Mouse (Mus musculus): ENCODE results near the gene Tnfrsf18. TPM values are rescaled to one million over a fixed set of nuclear protein-coding genes. Genes with fewer than 3 reads are reported as not detected.

Tnfrsf18 gene
- total RNA-seq (2023), result 1 to 10 TPM; 3.2 to 4.0 TPM

GRCm38 (mm10) chr4:156026013-156026412 is at the start of gene Tnfrsf18:
Gene Tnfrsf18, plus strand, starts transcription at chr4:156026164.

GRCm38 (mm10) chr4:155992241-155992905 is 33.6 kb upstream of the Tnfrsf18 start, which contains the start of the genes B3galt6 and Sdf4:
Gene B3galt6, minus strand, starts transcription at chr4:155992649.
Gene Sdf4, plus strand, starts transcription at chr4:155992872.

GRCm38 (mm10) chr4:156013637-156014036 is 12.3 kb upstream of the Tnfrsf18 start, which contains the start of gene Tnfrsf4:
Gene Tnfrsf4, plus strand, starts transcription at chr4:156013843.

GRCm38 (mm10) chr4:156059261-156059660 is 33.3 kb downstream of the Tnfrsf18 start, which contains the start of gene Ttll10:
Gene Ttll10, minus strand, starts transcription at chr4:156059414.

Other genes starting within 250 kb of the Tnfrsf18 start
- not detected for gene Tmem88b, start 240.3 kb upstream of the Tnfrsf18 start, total RNA-seq (2023)
- not detected for gene Ankrd65, start 235.7 kb upstream of the Tnfrsf18 start, total RNA-seq (2023)
- gene Mrpl20, start 223.3 kb upstream of the Tnfrsf18 start, total RNA-seq (2023), result 10 to 100 TPM; 47.8 to 55.1 TPM
- 100 to 1,000 TPM; 114 to 134 TPM for gene Ccnl2, start 213.7 kb upstream of the Tnfrsf18 start, total RNA-seq (2023)
- 10 to 100 TPM; 81.9 to 91.0 TPM for gene Aurkaip1, start 194.9 kb upstream of the Tnfrsf18 start, total RNA-seq (2023)
- 1 to 10 TPM in 1 of 2 experiments, under 1 TPM in 1; 0.57 to 1.3 TPM for gene Mxra8, start 186.5 kb upstream of the Tnfrsf18 start, total RNA-seq (2023)
- 10 to 100 TPM; 43.2 to 47.3 TPM for gene Dvl1, start 178.8 kb upstream of the Tnfrsf18 start, total RNA-seq (2023)
- gene Tas1r3, start 162.8 kb upstream of the Tnfrsf18 start, total RNA-seq (2023), result 1 to 10 TPM; 2.5 to 2.7 TPM
- 10 to 100 TPM; 17.2 to 22.4 TPM for gene Cptp, start 156.7 kb upstream of the Tnfrsf18 start, total RNA-seq (2023)
- gene Ints11, start 156.6 kb upstream of the Tnfrsf18 start, total RNA-seq (2023), result 10 to 100 TPM; 35.3 to 37.1 TPM
- gene Pusl1, start 134.4 kb upstream of the Tnfrsf18 start, total RNA-seq (2023), result 10 to 100 TPM; 10.8 to 11.2 TPM
- 10 to 100 TPM; 59.6 to 69.9 TPM for gene Acap3, start 134.3 kb upstream of the Tnfrsf18 start, total RNA-seq (2023)
- gene Ube2j2, start 82.3 kb upstream of the Tnfrsf18 start, total RNA-seq (2023), result 10 to 100 TPM; 59.5 to 79.0 TPM
- 10 to 100 TPM; 30.9 to 60.7 TPM for gene C1qtnf12, start 63.8 kb upstream of the Tnfrsf18 start, total RNA-seq (2023)
- gene B3galt6, start 33.5 kb upstream of the Tnfrsf18 start, total RNA-seq (2023), result 1 to 10 TPM; 2.5 TPM
- 100 to 1,000 TPM; 107 to 110 TPM for gene Sdf4, start 33.3 kb upstream of the Tnfrsf18 start, total RNA-seq (2023)
- 1 to 10 TPM; 1.5 to 2.8 TPM for gene Tnfrsf4, start 12.3 kb upstream of the Tnfrsf18 start, total RNA-seq (2023)
- gene Ttll10, start 33.2 kb downstream of the Tnfrsf18 start, total RNA-seq (2023), result not detected
- 10 to 100 TPM; 16.1 to 18.7 TPM for gene 9430015G10Rik, start 83.8 kb downstream of the Tnfrsf18 start, total RNA-seq (2023)
- gene Rnf223, start 104.3 kb downstream of the Tnfrsf18 start, total RNA-seq (2023), result under 1 TPM; 0.44 to 0.46 TPM
- 10 to 100 TPM; 13.1 to 18.7 TPM for gene Agrn, start 171.3 kb downstream of the Tnfrsf18 start, total RNA-seq (2023)
- 10 to 100 TPM in 1 of 2 experiments, 1 to 10 TPM in 1; 6.9 to 14.9 TPM for gene Isg15, start 174.7 kb downstream of the Tnfrsf18 start, total RNA-seq (2023)
- gene AW011738, start 177.1 kb downstream of the Tnfrsf18 start, total RNA-seq (2023), result 10 to 100 TPM in 1 of 2 experiments, 1 to 10 TPM in 1; 6.5 to 10.3 TPM
- gene Perm1, start 189.7 kb downstream of the Tnfrsf18 start, total RNA-seq (2023), result under 1 TPM in 1 of 2 experiments, not detected in 1; 0.09 TPM
- gene Plekhn1, start 208.7 kb downstream of the Tnfrsf18 start, total RNA-seq (2023), result 10 to 100 TPM; 15.6 to 18.2 TPM
- gene Noc2l, start 209.8 kb downstream of the Tnfrsf18 start, total RNA-seq (2023), result 10 to 100 TPM; 26.6 to 31.4 TPM
- gene Samd11, start 229.5 kb downstream of the Tnfrsf18 start, total RNA-seq (2023), result 1 to 10 TPM; 4.4 to 5.3 TPM

Measured in neutrophil, adult 83 days (primary cell).